Mouse (Mus musculus) adrenal gland, postnatal 36 days (tissue): ENCODE data around the gene Gm16506. TPM values are rescaled to one million over a fixed set of nuclear protein-coding genes. Genes with fewer than 3 reads are reported as not detected.
"Not testable (repeated sequence)": the region's sequence is repeated elsewhere in the genome, so short reads cannot be mapped to it uniquely, and the experiment has no call there.

Experiments
- DNase-seq, 2 experiments: peaks; one replicate each; pipeline ENCODE4 v3.0.0; 2021; ENCODE audit warnings: mixed read lengths in 1 of 2
- long read RNA-seq, 2 experiments: library from polyadenylated mRNA; stranded (forward); transcript quantifications; one replicate each; pipeline ENCODE4 v2.0.0; 2021; ENCODE audit warnings: borderline sequencing depth in 2 of 2
- total RNA-seq, 2 experiments: library from RNA; stranded (reverse); gene quantifications; 2 replicates each; pipeline ENCODE4 v1.2.3; 2021

The Gm16506 gene
- total RNA-seq: not detected
- long read RNA-seq, experiment 1: 0 reads
- long read RNA-seq, experiment 2: 0 reads

- not testable (repeated sequence) for DNase-seq
These were observed at the start of gene Gm16506 for GRCm38 (mm10) chr14:43727385-43727784. TSS of gene Gm16506 (minus strand) at chr14:43727485.

- DNase-seq: not testable (repeated sequence)
These were observed 20.3 kb upstream of the Gm16506 start, which contains the start of gene Gm6526 for GRCm38 (mm10) chr14:43747566-43747965. TSS of gene Gm6526 (plus strand) at chr14:43747866.

GRCm38 (mm10) chr14:43697621-43698020 is 29.7 kb downstream of the Gm16506 start, which contains the start of gene Gm7324:
TSS of gene Gm7324 (plus strand) at chr14:43697828.
- not testable (repeated sequence) for DNase-seq

GRCm38 (mm10) chr14:43677099-43677498 is 50.2 kb downstream of the Gm16506 start, which contains the start of gene Gm8165:
TSS of gene Gm8165 (minus strand) at chr14:43677199.
- not testable (repeated sequence) for DNase-seq

Other genes with a start within 250 kb of the Gm16506 start
- gene Gm5799, start 183.9 kb downstream of the Gm16506 start, total RNA-seq: not detected
- gene Gm17654, start 148.3 kb downstream of the Gm16506 start, total RNA-seq: not detected
- not detected for gene Gm10375, start 119.5 kb downstream of the Gm16506 start, total RNA-seq
- not detected for gene Gm8165, start 50.3 kb downstream of the Gm16506 start, total RNA-seq
- 1 to 10 TPM in 1 of 2 experiments, under 1 TPM in 1; 0.83 to 1.5 TPM for gene Gm7324, start 29.7 kb downstream of the Gm16506 start, total RNA-seq
- not detected for gene Gm6526, start 20.4 kb upstream of the Gm16506 start, total RNA-seq
- gene Gm8180, start 57.3 kb upstream of the Gm16506 start, total RNA-seq: not detected
- not detected for gene Ear1, start 148.0 kb upstream of the Gm16506 start, total RNA-seq
- not detected for gene Ear10, start 196.1 kb upstream of the Gm16506 start, total RNA-seq
- 1 to 10 TPM in 1 of 2 experiments, under 1 TPM in 1; 0.43 to 6.2 TPM for gene Gm8113, start 197.9 kb upstream of the Gm16506 start, total RNA-seq
- gene Ang5, start 229.6 kb upstream of the Gm16506 start, total RNA-seq: not detected